Mouse (Mus musculus): ENCODE results near the gene Ap1g2. TPM values are rescaled to one million over a fixed set of nuclear protein-coding genes. Genes with fewer than 3 reads are reported as not detected.

The Ap1g2 gene
- total RNA-seq, 2 experiments from 2014 or later: 15.4 to 19.3 TPM

DNA sequence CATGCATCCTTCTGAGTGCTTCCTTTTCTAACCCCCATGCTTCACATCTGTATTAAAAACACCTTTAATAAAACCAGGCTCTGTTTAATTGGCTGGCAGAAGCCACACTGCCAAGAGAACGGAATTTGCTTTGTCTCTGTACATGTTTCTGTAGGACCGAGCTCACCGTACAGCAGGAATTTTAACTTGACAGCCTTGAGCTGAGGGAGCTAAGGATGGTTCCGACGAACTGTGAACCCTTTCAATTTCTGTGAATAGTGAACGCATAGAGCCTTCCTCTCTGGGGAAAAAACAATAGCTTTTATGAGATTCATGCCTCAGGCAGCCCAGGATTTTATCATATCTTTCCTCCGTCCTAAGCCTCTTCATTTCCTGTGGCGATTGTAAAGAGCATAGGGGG lies 16.0 kb upstream of the Ap1g2 start:
- Histone ChIP-seq H3K27ac (peak overlapping the region; percentile 72), H3K4me3 (no peak overlapping the region)
- no peak for DNase-seq (ENCODE audit: low spot score in 2 of 2)
- no peak for TF ChIP-seq CTCF (conservative IDR thresholded peaks at IDR 0.05)

DNA sequence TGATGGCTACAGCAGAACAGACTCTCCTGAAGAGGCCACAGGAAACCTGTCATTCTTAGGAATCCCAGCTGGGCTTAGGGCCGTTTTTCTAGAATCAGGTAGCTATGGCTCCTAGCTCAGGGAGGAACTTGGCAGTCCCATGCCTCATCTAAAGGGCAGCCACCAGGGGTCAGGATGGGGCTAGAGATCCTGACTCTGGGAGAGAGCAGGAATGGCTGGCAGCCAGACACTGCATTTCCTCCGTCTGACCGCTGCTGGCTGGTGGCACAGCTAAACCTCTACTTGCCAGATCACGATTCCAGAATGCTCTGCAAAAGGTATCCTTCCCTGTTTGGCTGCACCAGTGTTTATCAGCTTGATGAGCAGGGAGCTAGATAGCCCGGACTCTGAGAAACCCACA lies 15.6 kb upstream of the Ap1g2 start:
- no peak overlapping the region for H3K4me3 ChIP-seq
- TF ChIP-seq CTCF (conservative IDR thresholded peaks at IDR 0.05): peak; percentile 74
- H3K27ac ChIP-seq: peak overlapping the region; percentile 72
- peak in 1 of 2 experiments; percentile 68 for DNase-seq (ENCODE audit: low spot score in 2 of 2)

- no peak overlapping the region for H3K4me3 ChIP-seq
- no peak overlapping the region for H3K27ac ChIP-seq
- TF ChIP-seq CTCF (conservative IDR thresholded peaks at IDR 0.05): peak; percentile 71
- no peak for DNase-seq (ENCODE audit: low spot score in 2 of 2)
Observed at GRCm38 (mm10) chr14:55119421-55120134, 13.2 kb upstream of the Ap1g2 start.

DNA sequence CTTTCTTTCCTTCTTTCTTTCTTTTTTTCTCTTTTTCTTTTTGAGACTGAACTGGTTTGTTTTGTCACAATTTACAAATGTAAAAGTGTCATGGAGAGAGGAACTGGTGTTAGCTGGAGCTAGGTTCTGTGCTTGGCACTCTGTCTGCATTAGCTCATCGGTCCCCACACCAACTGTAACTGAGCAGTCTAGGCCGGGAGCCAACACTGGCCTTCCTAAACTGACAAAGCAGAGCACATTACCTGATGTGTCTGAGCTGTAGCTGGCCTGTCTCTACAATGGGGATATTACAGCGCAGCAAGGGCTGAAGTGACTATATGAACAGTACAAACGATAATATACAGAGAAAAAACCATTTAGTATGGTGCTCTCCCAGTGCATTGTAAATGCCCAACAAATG lies 12.5 kb upstream of the Ap1g2 start:
- no peak for TF ChIP-seq CTCF (conservative IDR thresholded peaks at IDR 0.05)
- Histone ChIP-seq H3K4me3 (no peak overlapping the region), H3K27ac (peak overlapping the region; percentile 72)
- no peak for DNase-seq (ENCODE audit: low spot score in 2 of 2)

GRCm38 (mm10) chr14:55116425-55117200 lies 10.2 kb upstream of the Ap1g2 start, which contains the start of gene Jph4:
Jph4 (minus strand) TSS chr14:55116935.
- peak within 1 kb of the TSS; percentile 96 for H3K27ac ChIP-seq
- DNase-seq (ENCODE audit: low spot score in 2 of 2): peak; percentile 75 to 85
- TF ChIP-seq CTCF (conservative IDR thresholded peaks at IDR 0.05): no peak
- H3K4me3 ChIP-seq: peak within 1 kb of the TSS; percentile 73

DNA sequence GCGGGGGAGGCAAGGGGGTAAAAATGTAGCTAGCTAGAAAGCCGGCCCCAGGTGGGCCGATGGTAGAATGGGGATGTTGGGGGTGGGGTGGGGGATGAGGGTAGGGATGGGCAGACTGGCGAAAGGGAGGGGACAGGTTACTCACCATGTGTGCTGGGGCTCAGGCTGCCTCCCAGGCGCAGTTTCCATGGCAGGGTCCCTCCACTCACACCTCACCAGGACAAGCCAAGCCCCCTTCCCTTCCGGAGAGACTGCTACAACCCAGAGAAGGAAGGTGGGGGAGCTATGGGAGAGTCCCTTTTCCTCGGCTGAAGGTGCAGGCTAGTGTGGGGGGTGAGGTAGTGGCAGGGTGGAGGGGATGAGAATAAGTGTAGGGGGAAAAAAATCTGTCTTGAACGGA lies 9.5 kb upstream of the Ap1g2 start:
- DNase-seq (ENCODE audit: low spot score in 2 of 2): no peak
- no peak for TF ChIP-seq CTCF (conservative IDR thresholded peaks at IDR 0.05)
- Histone ChIP-seq H3K4me3 (peak overlapping the region; percentile 73), H3K27ac (peak overlapping the region; percentile 96)

DNA sequence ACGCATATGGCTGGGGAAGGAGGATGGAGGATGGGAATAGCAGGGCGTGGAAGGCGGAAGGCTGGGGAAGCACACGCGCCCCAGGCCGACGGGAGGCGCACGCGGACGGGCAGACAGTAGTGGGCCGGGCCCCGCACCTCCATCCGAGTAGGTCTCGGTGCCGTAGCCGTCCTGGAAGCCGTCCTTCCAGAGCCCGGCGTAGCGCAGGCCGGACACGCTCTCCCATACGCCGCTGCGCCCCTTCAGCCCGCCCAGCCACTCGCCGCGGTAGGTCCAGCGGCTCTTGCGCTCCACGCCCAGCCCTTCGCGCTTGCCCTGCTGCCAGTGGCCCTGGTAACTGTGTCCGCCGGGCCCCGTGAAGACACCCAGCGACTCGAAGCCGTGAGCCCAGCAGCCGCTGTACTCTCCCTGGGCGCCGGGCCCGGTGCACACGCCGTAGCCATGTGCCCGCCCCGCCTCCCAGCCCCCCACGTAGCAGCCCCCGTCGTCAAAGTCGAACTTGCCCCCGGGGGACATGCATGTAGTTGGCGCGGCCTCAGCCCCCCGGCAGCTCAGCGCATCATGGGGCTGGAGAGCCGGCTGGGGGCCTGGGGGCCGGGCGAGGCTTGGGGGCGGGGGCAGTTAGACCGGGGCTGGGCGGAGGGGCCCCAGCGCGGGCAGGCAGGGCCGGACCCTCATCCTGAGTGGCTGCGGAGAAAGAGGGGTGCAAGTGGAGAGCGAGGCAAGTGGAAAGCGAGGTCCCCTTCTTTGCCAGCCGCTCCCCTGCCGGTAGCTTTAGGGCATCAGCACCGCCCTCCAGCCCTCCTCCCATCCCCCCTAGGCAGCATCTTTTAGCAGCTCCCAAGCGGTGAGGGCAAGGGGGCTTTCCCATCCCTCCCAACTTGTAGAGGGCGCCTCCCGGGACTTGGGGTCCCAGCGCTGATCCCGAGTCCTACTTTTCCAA lies 8.6 kb upstream of the Ap1g2 start:
- peak; percentile 63 to 70 for DNase-seq (ENCODE audit: low spot score in 2 of 2)
- H3K4me3 ChIP-seq: peak overlapping the region; percentile 73
- TF ChIP-seq CTCF (conservative IDR thresholded peaks at IDR 0.05): peak; percentile 68

GRCm38 (mm10) chr14:55113975-55114645 lies 7.7 kb upstream of the Ap1g2 start:
- H3K27ac ChIP-seq: peak overlapping the region; percentile 96
- DNase-seq (ENCODE audit: low spot score in 2 of 2): peak in 1 of 2 experiments; percentile 69
- TF ChIP-seq CTCF (conservative IDR thresholded peaks at IDR 0.05): peak; percentile 86

More for the DNA sequence above, 8.6 kb upstream of the Ap1g2 start:
- H3K27ac ChIP-seq: peak overlapping the region; percentile 96

DNA sequence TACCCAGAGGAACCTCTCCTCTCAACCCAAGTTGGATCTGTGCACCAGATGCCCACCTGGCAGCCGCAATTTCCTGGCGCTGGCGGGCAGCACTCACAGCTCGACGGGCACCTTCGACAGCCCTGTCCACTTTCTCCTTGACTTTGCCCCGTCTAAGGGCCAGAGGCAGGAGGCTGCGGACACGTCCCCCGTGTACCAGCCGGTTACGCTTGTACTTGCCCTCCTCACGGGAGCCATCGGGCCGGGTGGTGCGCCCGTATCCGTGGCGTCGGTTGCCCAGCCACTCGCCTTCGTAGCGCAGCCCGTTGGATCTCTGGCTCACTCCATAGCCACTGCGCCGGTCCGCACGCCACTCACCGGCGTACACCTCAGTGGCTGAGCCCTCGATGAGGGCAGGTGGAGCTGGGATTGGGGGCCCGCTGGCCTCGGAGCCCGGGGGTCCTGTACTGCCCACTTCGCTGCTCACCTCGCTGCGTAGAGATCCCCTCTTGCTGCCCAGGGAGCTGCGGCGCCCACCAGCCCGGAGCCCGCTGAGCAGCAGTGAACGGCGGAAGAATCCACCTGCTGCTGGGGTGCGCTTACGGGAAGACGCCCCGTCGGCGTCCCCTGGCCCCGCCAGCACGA lies 7.1 kb upstream of the Ap1g2 start:
- H3K27ac ChIP-seq: peak overlapping the region; percentile 96

More at GRCm38 (mm10) chr14:55113975-55114645, 7.7 kb upstream of the Ap1g2 start:
- peak overlapping the region; percentile 73 for H3K4me3 ChIP-seq

DNA sequence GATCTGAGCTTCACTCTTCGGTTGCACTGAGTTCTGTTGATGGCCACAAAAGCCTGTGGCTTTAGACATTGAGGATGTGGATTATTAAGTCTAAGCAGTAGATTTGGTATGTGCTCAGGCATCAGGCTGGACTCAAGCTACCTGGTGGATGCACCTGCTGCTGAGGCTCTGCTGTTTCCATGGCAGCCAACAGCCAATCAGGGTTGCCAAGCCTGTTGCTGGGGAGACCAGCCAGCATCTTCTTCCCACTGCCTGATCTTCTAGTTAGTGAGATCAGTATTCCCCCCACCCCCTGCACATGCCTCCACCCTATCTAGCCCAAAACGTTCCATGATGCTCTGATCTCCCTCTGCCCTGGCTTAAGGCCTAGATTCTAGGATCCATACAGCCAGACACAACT lies 5.3 kb upstream of the Ap1g2 start:
- peak; percentile 58 to 79 for DNase-seq (ENCODE audit: low spot score in 2 of 2)

More for the DNA sequence above, 7.1 kb upstream of the Ap1g2 start:
- no peak for TF ChIP-seq CTCF (conservative IDR thresholded peaks at IDR 0.05)
- peak overlapping the region; percentile 73 for H3K4me3 ChIP-seq
- DNase-seq (ENCODE audit: low spot score in 2 of 2): no peak

DNA sequence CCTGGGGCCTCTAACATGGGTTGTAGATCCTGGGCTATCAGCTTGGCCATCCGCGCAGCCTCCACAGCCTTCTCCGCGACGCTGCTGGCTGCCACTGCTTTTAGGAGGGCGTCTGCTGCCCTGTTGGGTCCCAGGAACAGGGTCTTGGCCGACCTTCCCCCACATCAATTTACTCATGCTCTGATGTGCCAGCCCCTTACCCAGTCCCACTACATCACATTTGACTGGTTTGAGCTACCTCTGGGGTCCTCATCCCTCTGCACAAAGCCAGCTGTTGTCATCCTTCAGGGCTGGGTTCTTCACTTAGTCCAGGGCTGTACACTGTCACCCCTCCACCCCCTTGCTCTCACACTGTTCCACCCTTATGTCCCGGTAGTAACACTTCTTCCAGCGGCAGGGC lies 3.7 kb upstream of the Ap1g2 start:
- no peak for TF ChIP-seq CTCF (conservative IDR thresholded peaks at IDR 0.05)
- H3K4me3 ChIP-seq: no peak overlapping the region
- H3K27ac ChIP-seq: peak overlapping the region; percentile 96
- DNase-seq (ENCODE audit: low spot score in 2 of 2): no peak

More for the DNA sequence above, 5.3 kb upstream of the Ap1g2 start:
- H3K27ac ChIP-seq: peak overlapping the region; percentile 96
- peak overlapping the region; percentile 73 for H3K4me3 ChIP-seq
- TF ChIP-seq CTCF (conservative IDR thresholded peaks at IDR 0.05): no peak
